In genomic region chr3:95882816-95883425, GRCm38 (mm10) we compare ENCODE assay signal across 8 mouse cellular contexts. TPM values are rescaled to one million over a fixed set of nuclear protein-coding genes. Genes with fewer than 3 reads are reported as not detected.
A peak's percentile ranks its signal among the peaks of the same experiment; 100 is the strongest.
DNase-seq lines count a peak whose midpoint lies in the region; ATAC-seq and TF ChIP-seq lines count a peak whose summit lies in the region.

No protein-coding gene starts in this region.

- 2% methylated on average over 24 of the region's 24 CpGs for WGBS in bone marrow, adult 2 months
- WGBS in forebrain, embryonic 13.5 days, result 3% methylated on average over 24 of the region's 24 CpGs
- under 1% methylated on average over 24 of the region's 24 CpGs for WGBS in olfactory bulb, adult 2 months

- TF ChIP-seq CTCF in E14TG2a.4 (conservative IDR thresholded peaks at IDR 0.05; ENCODE audit: low read length), result no peak
- peak; percentile 39; the same call in 1 of the 2 replicates for TF ChIP-seq CTCF in bone marrow, adult 2 months (IDR thresholded peaks at IDR 0.05; ENCODE audit: control insufficient read depth, insufficient read depth, low read length)
- 0 out of 2 replicates have a peak, but pooled peaks have one; percentile 24 for TF ChIP-seq CTCF in olfactory bulb, adult 2 months (IDR thresholded peaks at IDR 0.05; ENCODE audit: insufficient read depth, low read depth, low read length)

- peak overlapping the region; percentile 99 for H3K4me2 ChIP-seq in forebrain, embryonic 13.5 days

- peaks cover 31% of the 10 kb centered on the region for H3K27me3 ChIP-seq in E14TG2a.4 (ENCODE audit: insufficient read depth, low read length)
- H3K27me3 ChIP-seq in forebrain, embryonic 13.5 days, result 0 out of 2 replicates have a peak, but pooled peaks cover 4% of the 10 kb centered on the region

- peak; percentile 77 to 86 for DNase-seq in heart, postnatal 14 days
- DNase-seq in layer of hippocampus, adult 11-12 months (ENCODE audit: low spot score), result peak; percentile 90
- peak; percentile 74 to 85 for DNase-seq in lung, adult 18-20 months
- peak; percentile 73 to 75 for DNase-seq in thymus, postnatal 36 days

- no peak for TF ChIP-seq POLR2A in bone marrow, adult 2 months (IDR thresholded peaks at IDR 0.05; ENCODE audit: borderline replicate concordance, control insufficient read depth, low read depth, low read length)
- TF ChIP-seq POLR2A in olfactory bulb, adult 2 months (IDR thresholded peaks at IDR 0.05; ENCODE audit: insufficient read depth, low read depth, low read length), result no peak

- peaks cover 54% of the 10 kb centered on the region for H3K36me3 ChIP-seq in E14TG2a.4 (ENCODE audit: insufficient read depth, low read length)
- H3K36me3 ChIP-seq in forebrain, embryonic 13.5 days (ENCODE audit: poor library complexity, severe bottlenecking), result no peaks in the 10 kb centered on the region

- intact Hi-C loops in heart, postnatal 14 days (cut with DNase I), result loop anchor here (1.0 kb wide), 1 partner anchor 23 kb away; no protein-coding TSS in a partner anchor

- peak overlapping the region; percentile 82 for H3K4me3 ChIP-seq in E14TG2a.4 (replicated peaks; ENCODE audit: low read length)
- peak overlapping the region; percentile 61 for H3K4me3 ChIP-seq in bone marrow, adult 2 months (replicated peaks; ENCODE audit: control insufficient read depth, low read depth, low read length)
- peak overlapping the region; percentile 53 for H3K4me3 ChIP-seq in forebrain, embryonic 13.5 days
- peak overlapping the region; percentile 61 for H3K4me3 ChIP-seq in olfactory bulb, adult 2 months (ENCODE audit: insufficient read depth, low read depth, low read length)

- H3K9me3 ChIP-seq in E14TG2a.4 (ENCODE audit: low read length), result no peaks in the 10 kb centered on the region
- no peaks in the 10 kb centered on the region for H3K9me3 ChIP-seq in forebrain, embryonic 13.5 days (replicated peaks)

- peak overlapping the region; percentile 52 for H3K9ac ChIP-seq in forebrain, embryonic 13.5 days

- H3K27ac ChIP-seq in bone marrow, adult 2 months (ENCODE audit: control insufficient read depth, insufficient read depth, low read depth, low read length, poor library complexity), result no peak overlapping the region; the same call in 1 of the 2 replicates
- H3K27ac ChIP-seq in forebrain, embryonic 13.5 days, result no peak overlapping the region
- H3K27ac ChIP-seq in olfactory bulb, adult 2 months (ENCODE audit: insufficient read depth, low read depth, low read length), result peak overlapping the region; percentile 86

- ATAC-seq in forebrain, embryonic 13.5 days, result no peak

- peaks cover 34% of the 10 kb centered on the region for H3K4me1 ChIP-seq in E14TG2a.4 (replicated peaks; ENCODE audit: low read depth, low read length)
- no peaks in the 10 kb centered on the region for H3K4me1 ChIP-seq in bone marrow, adult 2 months (ENCODE audit: control insufficient read depth, insufficient read depth, low read length)
- peaks cover 19% of the 10 kb centered on the region for H3K4me1 ChIP-seq in forebrain, embryonic 13.5 days
- peaks cover 2% of the 10 kb centered on the region for H3K4me1 ChIP-seq in olfactory bulb, adult 2 months (ENCODE audit: control insufficient read depth, insufficient read depth, low read length)

RNA-seq across cellular contexts. Expression of gene Ciart, which starts 0.9 kb away (rescaled TPM):
- polyA plus RNA-seq in bone marrow, adult 2 months (2011; ENCODE audit: insufficient read depth, insufficient read length, low replicate concordance, missing spikeins), result 2.5 and 8.7 TPM in 2 replicates
- polyA plus RNA-seq in forebrain, embryonic 13.5 days (2015; fragmentation: Nextera tagmentation; extraction: Ambion mirVana), result 5.2 and 5.4 TPM in 2 replicates
- 1 to 10 TPM; 2.8 to 3.0 TPM for total RNA-seq in heart, postnatal 14 days (2021)
- not detected in 2 replicates for polyA plus RNA-seq in olfactory bulb, adult 2 months (2012; ENCODE audit: insufficient read depth, insufficient read length, low replicate concordance, missing spikeins)

RNA-seq across cellular contexts. Expression of gene BC028528, which starts 8.9 kb away (rescaled TPM):
- 4.6 and 18.9 TPM in 2 replicates for polyA plus RNA-seq in bone marrow, adult 2 months (2011; ENCODE audit: insufficient read depth, insufficient read length, low replicate concordance, missing spikeins)
- polyA plus RNA-seq in forebrain, embryonic 13.5 days (2015; fragmentation: Nextera tagmentation; extraction: Ambion mirVana), result 11.8 and 12.4 TPM in 2 replicates
- 10 to 100 TPM; 24.0 to 24.6 TPM for total RNA-seq in heart, postnatal 14 days (2021)
- polyA plus RNA-seq in olfactory bulb, adult 2 months (2012; ENCODE audit: insufficient read depth, insufficient read length, low replicate concordance, missing spikeins), result not detected in 2 replicates

RNA-seq across cellular contexts. Expression of gene Aph1a, which starts 10.8 kb away (rescaled TPM):
- 20.4 and 38.4 TPM in 2 replicates for polyA plus RNA-seq in bone marrow, adult 2 months (2011; ENCODE audit: insufficient read depth, insufficient read length, low replicate concordance, missing spikeins)
- polyA plus RNA-seq in forebrain, embryonic 13.5 days (2015; fragmentation: Nextera tagmentation; extraction: Ambion mirVana), result 28.3 and 34.4 TPM in 2 replicates
- total RNA-seq in heart, postnatal 14 days (2021), result 100 to 1,000 TPM; 113 to 114 TPM
- not detected in 2 replicates for polyA plus RNA-seq in olfactory bulb, adult 2 months (2012; ENCODE audit: insufficient read depth, insufficient read length, low replicate concordance, missing spikeins)

RNA-seq across cellular contexts. Expression of gene Mrps21, which starts 11.6 kb away (rescaled TPM):
- 80.5 and 81.0 TPM in 2 replicates for polyA plus RNA-seq in bone marrow, adult 2 months (2011; ENCODE audit: insufficient read depth, insufficient read length, low replicate concordance, missing spikeins)
- 334 and 380 TPM in 2 replicates for polyA plus RNA-seq in forebrain, embryonic 13.5 days (2015; fragmentation: Nextera tagmentation; extraction: Ambion mirVana)
- total RNA-seq in heart, postnatal 14 days (2021), result 100 to 1,000 TPM; 275 to 290 TPM
- polyA plus RNA-seq in olfactory bulb, adult 2 months (2012; ENCODE audit: insufficient read depth, insufficient read length, low replicate concordance, missing spikeins), result not detected in 2 replicates

RNA-seq across cellular contexts. Expression of gene Car14, which starts 21.6 kb away (rescaled TPM):
- polyA plus RNA-seq in bone marrow, adult 2 months (2011; ENCODE audit: insufficient read depth, insufficient read length, low replicate concordance, missing spikeins), result not detected in 2 replicates
- 23.1 and 27.4 TPM in 2 replicates for polyA plus RNA-seq in forebrain, embryonic 13.5 days (2015; fragmentation: Nextera tagmentation; extraction: Ambion mirVana)
- 100 to 1,000 TPM; 153 to 157 TPM for total RNA-seq in heart, postnatal 14 days (2021)
- not detected in 2 replicates for polyA plus RNA-seq in olfactory bulb, adult 2 months (2012; ENCODE audit: insufficient read depth, insufficient read length, low replicate concordance, missing spikeins)

Comparison
In these comparisons a context has a peak if more than half of its experiments do, and no peak if none do; other contexts are left out.
1. RNA of gene Aph1a, which starts 10.8 kb away (polyA plus RNA-seq): 20.4 to 38.4 TPM in bone marrow, adult 2 months and 28.3 to 34.4 TPM in forebrain, embryonic 13.5 days; not detected in olfactory bulb, adult 2 months; every median in the first group is over 10 times any median in the second.
2. Peak in every context shown above with its lines, with median percentiles within 50 percentile points of each other: H3K4me3 ChIP-seq and DNase-seq.